Mouse (Mus musculus): ENCODE data around the gene Asic5. TPM values are rescaled to one million over a fixed set of nuclear protein-coding genes. Genes with fewer than 3 reads are reported as not detected.

Gene Asic5
- polyA plus RNA-seq, 1 experiment from 2014 or later: not detected

- H3K9ac ChIP-seq (ENCODE audit: low read length): no peak overlapping the region
- H3K27ac ChIP-seq (replicated peaks; ENCODE audit: low read depth, low read length): no peak overlapping the region
- no peaks in the 10 kb centered on the region for H3K4me1 ChIP-seq (ENCODE audit: control insufficient read depth, insufficient read depth, low read length)
- H3K36me3 ChIP-seq (ENCODE audit: control insufficient read depth, insufficient read depth, low read length): no peaks in the 10 kb centered on the region
- 85% methylated on average over 5 of the region's 5 CpGs for WGBS
- no peak overlapping the region for H3K4me2 ChIP-seq (ENCODE audit: low read depth, severe bottlenecking)
- no peaks in the 10 kb centered on the region for H3K9me3 ChIP-seq (ENCODE audit: control insufficient read depth, low read length)
- ATAC-seq (ENCODE audit: insufficient number of reproducible peaks, low FRiP score, low TSS enrichment, low read depth) (no peak), DNase-seq (ENCODE audit: low spot score) (no peak)
- H3K27me3 ChIP-seq (ENCODE audit: control insufficient read depth, insufficient read depth, low read length): no peaks in the 10 kb centered on the region
- H3K4me3 ChIP-seq (ENCODE audit: low read depth, low read length): no peak overlapping the region
Measured at GRCm38 (mm10) chr3:81961336-81961735, 20.8 kb upstream of the Asic5 start.

- H3K27ac ChIP-seq (replicated peaks; ENCODE audit: low read depth, low read length): no peak overlapping the region
- no peak overlapping the region for H3K4me2 ChIP-seq (ENCODE audit: low read depth, severe bottlenecking)
- no peaks in the 10 kb centered on the region for H3K9me3 ChIP-seq (ENCODE audit: control insufficient read depth, low read length)
- H3K4me3 ChIP-seq (ENCODE audit: low read depth, low read length): no peak overlapping the region
- DNase-seq (ENCODE audit: low spot score): no peak
- ATAC-seq (ENCODE audit: insufficient number of reproducible peaks, low FRiP score, low TSS enrichment, low read depth): no peak
- no peaks in the 10 kb centered on the region for H3K4me1 ChIP-seq (ENCODE audit: control insufficient read depth, insufficient read depth, low read length)
- H3K27me3 ChIP-seq (ENCODE audit: control insufficient read depth, insufficient read depth, low read length): no peaks in the 10 kb centered on the region
- H3K9ac ChIP-seq (ENCODE audit: low read length): no peak overlapping the region
- WGBS: 80% methylated on average over 5 of the region's 5 CpGs
- no peaks in the 10 kb centered on the region for H3K36me3 ChIP-seq (ENCODE audit: control insufficient read depth, insufficient read depth, low read length)
Measured at GRCm38 (mm10) chr3:81963768-81964167, 18.3 kb upstream of the Asic5 start.

GRCm38 (mm10) chr3:81964596-81964995 lies 17.5 kb upstream of the Asic5 start:
- Histone ChIP-seq H3K27me3 (ENCODE audit: control insufficient read depth, insufficient read depth, low read length) (no peaks in the 10 kb centered on the region), H3K9ac (ENCODE audit: low read length) (no peak overlapping the region), H3K4me1 (ENCODE audit: control insufficient read depth, insufficient read depth, low read length) (no peaks in the 10 kb centered on the region), H3K27ac (replicated peaks; ENCODE audit: low read depth, low read length) (no peak overlapping the region), H3K36me3 (ENCODE audit: control insufficient read depth, insufficient read depth, low read length) (no peaks in the 10 kb centered on the region), H3K4me3 (ENCODE audit: low read depth, low read length) (no peak overlapping the region), H3K9me3 (ENCODE audit: control insufficient read depth, low read length) (no peaks in the 10 kb centered on the region), H3K4me2 (ENCODE audit: low read depth, severe bottlenecking) (no peak overlapping the region)
- DNase-seq (ENCODE audit: low spot score) (no peak), ATAC-seq (ENCODE audit: insufficient number of reproducible peaks, low FRiP score, low TSS enrichment, low read depth) (no peak)
- 69% methylated on average over 3 of the region's 3 CpGs for WGBS

GRCm38 (mm10) chr3:81975607-81976006 lies 6.5 kb upstream of the Asic5 start:
- no peak overlapping the region for H3K4me2 ChIP-seq (ENCODE audit: low read depth, severe bottlenecking)
- no peaks in the 10 kb centered on the region for H3K9me3 ChIP-seq (ENCODE audit: control insufficient read depth, low read length)
- no peaks in the 10 kb centered on the region for H3K4me1 ChIP-seq (ENCODE audit: control insufficient read depth, insufficient read depth, low read length)
- WGBS: 49% methylated on average over 4 of the region's 4 CpGs
- H3K36me3 ChIP-seq (ENCODE audit: control insufficient read depth, insufficient read depth, low read length): no peaks in the 10 kb centered on the region
- no peak for ATAC-seq (ENCODE audit: insufficient number of reproducible peaks, low FRiP score, low TSS enrichment, low read depth)
- DNase-seq (ENCODE audit: low spot score): no peak
- no peak overlapping the region for H3K4me3 ChIP-seq (ENCODE audit: low read depth, low read length)
- H3K9ac ChIP-seq (ENCODE audit: low read length): no peak overlapping the region
- no peak overlapping the region for H3K27ac ChIP-seq (replicated peaks; ENCODE audit: low read depth, low read length)
- H3K27me3 ChIP-seq (ENCODE audit: control insufficient read depth, insufficient read depth, low read length): no peaks in the 10 kb centered on the region

- H3K27ac ChIP-seq (replicated peaks; ENCODE audit: low read depth, low read length): no peak within 1 kb of the TSS
- DNase-seq (ENCODE audit: low spot score) (no peak), ATAC-seq (ENCODE audit: insufficient number of reproducible peaks, low FRiP score, low TSS enrichment, low read depth) (no peak)
- H3K9me3 ChIP-seq (ENCODE audit: control insufficient read depth, low read length): no peaks in the 10 kb centered on the region
- no peak within 1 kb of the TSS for H3K4me3 ChIP-seq (ENCODE audit: low read depth, low read length)
- H3K27me3 ChIP-seq (ENCODE audit: control insufficient read depth, insufficient read depth, low read length): no peaks in the 10 kb centered on the region
- no peaks in the 10 kb centered on the region for H3K4me1 ChIP-seq (ENCODE audit: control insufficient read depth, insufficient read depth, low read length)
- H3K36me3 ChIP-seq (ENCODE audit: control insufficient read depth, insufficient read depth, low read length): no peaks in the 10 kb centered on the region
- no peak within 1 kb of the TSS for H3K9ac ChIP-seq (ENCODE audit: low read length)
- no peak within 1 kb of the TSS for H3K4me2 ChIP-seq (ENCODE audit: low read depth, severe bottlenecking)
Measured at GRCm38 (mm10) chr3:81976102-81976501, 6.0 kb upstream of the Asic5 start, which contains the start of gene Tdo2. Tdo2 (minus strand) TSS chr3:81976202.

GRCm38 (mm10) chr3:81981576-81981975 lies 514 bp upstream of the Asic5 start:
- no peaks in the 10 kb centered on the region for H3K36me3 ChIP-seq (ENCODE audit: control insufficient read depth, insufficient read depth, low read length)
- H3K9me3 ChIP-seq (ENCODE audit: control insufficient read depth, low read length): no peaks in the 10 kb centered on the region
- H3K27me3 ChIP-seq (ENCODE audit: control insufficient read depth, insufficient read depth, low read length): no peaks in the 10 kb centered on the region
- WGBS: 90% methylated on average over 5 of the region's 5 CpGs
- no peak overlapping the region for H3K9ac ChIP-seq (ENCODE audit: low read length)
- H3K27ac ChIP-seq (replicated peaks; ENCODE audit: low read depth, low read length): no peak overlapping the region
- no peak overlapping the region for H3K4me2 ChIP-seq (ENCODE audit: low read depth, severe bottlenecking)
- H3K4me3 ChIP-seq (ENCODE audit: low read depth, low read length): no peak overlapping the region
- H3K4me1 ChIP-seq (ENCODE audit: control insufficient read depth, insufficient read depth, low read length): no peaks in the 10 kb centered on the region
- no peak for DNase-seq (ENCODE audit: low spot score)
- ATAC-seq (ENCODE audit: insufficient number of reproducible peaks, low FRiP score, low TSS enrichment, low read depth): no peak

- Histone ChIP-seq H3K9ac (ENCODE audit: low read length) (no peak overlapping the region), H3K36me3 (ENCODE audit: control insufficient read depth, insufficient read depth, low read length) (no peaks in the 10 kb centered on the region), H3K27ac (replicated peaks; ENCODE audit: low read depth, low read length) (no peak overlapping the region), H3K4me1 (ENCODE audit: control insufficient read depth, insufficient read depth, low read length) (no peaks in the 10 kb centered on the region), H3K4me3 (ENCODE audit: low read depth, low read length) (no peak overlapping the region), H3K27me3 (ENCODE audit: control insufficient read depth, insufficient read depth, low read length) (no peaks in the 10 kb centered on the region), H3K9me3 (ENCODE audit: control insufficient read depth, low read length) (no peaks in the 10 kb centered on the region), H3K4me2 (ENCODE audit: low read depth, severe bottlenecking) (no peak overlapping the region)
- WGBS: 87% methylated on average over 8 of the region's 8 CpGs
- no peak for ATAC-seq (ENCODE audit: insufficient number of reproducible peaks, low FRiP score, low TSS enrichment, low read depth)
- DNase-seq (ENCODE audit: low spot score): no peak
Measured at GRCm38 (mm10) chr3:81983120-81983895, 1.2 kb downstream of the Asic5 start.

- DNase-seq (ENCODE audit: low spot score) (no peak), ATAC-seq (ENCODE audit: insufficient number of reproducible peaks, low FRiP score, low TSS enrichment, low read depth) (no peak)
- H3K4me2 ChIP-seq (ENCODE audit: low read depth, severe bottlenecking): no peak overlapping the region
- H3K27me3 ChIP-seq (ENCODE audit: control insufficient read depth, insufficient read depth, low read length): no peaks in the 10 kb centered on the region
- H3K4me3 ChIP-seq (ENCODE audit: low read depth, low read length): no peak overlapping the region
- H3K9me3 ChIP-seq (ENCODE audit: control insufficient read depth, low read length): no peaks in the 10 kb centered on the region
- H3K36me3 ChIP-seq (ENCODE audit: control insufficient read depth, insufficient read depth, low read length): no peaks in the 10 kb centered on the region
- 57% methylated on average over 1 of the region's 1 CpGs for WGBS
- H3K4me1 ChIP-seq (ENCODE audit: control insufficient read depth, insufficient read depth, low read length): no peaks in the 10 kb centered on the region
- H3K9ac ChIP-seq (ENCODE audit: low read length): no peak overlapping the region
- no peak overlapping the region for H3K27ac ChIP-seq (replicated peaks; ENCODE audit: low read depth, low read length)
Measured at GRCm38 (mm10) chr3:81985100-81985499, 3.0 kb downstream of the Asic5 start.

GRCm38 (mm10) chr3:81986103-81986502 lies 4.0 kb downstream of the Asic5 start:
- Histone ChIP-seq H3K4me2 (ENCODE audit: low read depth, severe bottlenecking) (no peak overlapping the region), H3K4me1 (ENCODE audit: control insufficient read depth, insufficient read depth, low read length) (no peaks in the 10 kb centered on the region), H3K9me3 (ENCODE audit: control insufficient read depth, low read length) (no peaks in the 10 kb centered on the region), H3K4me3 (ENCODE audit: low read depth, low read length) (no peak overlapping the region), H3K27ac (replicated peaks; ENCODE audit: low read depth, low read length) (no peak overlapping the region), H3K36me3 (ENCODE audit: control insufficient read depth, insufficient read depth, low read length) (no peaks in the 10 kb centered on the region), H3K27me3 (ENCODE audit: control insufficient read depth, insufficient read depth, low read length) (no peaks in the 10 kb centered on the region), H3K9ac (ENCODE audit: low read length) (no peak overlapping the region)
- ATAC-seq (ENCODE audit: insufficient number of reproducible peaks, low FRiP score, low TSS enrichment, low read depth) (no peak), DNase-seq (ENCODE audit: low spot score) (no peak)
- WGBS: 92% methylated on average over 2 of the region's 2 CpGs

Measured in limb, embryonic 11.5 days (tissue).